Mouse (Mus musculus): Measurements from ENCODE around the gene Irgm2. TPM values are rescaled to one million over a fixed set of nuclear protein-coding genes. Genes with fewer than 3 reads are reported as not detected.

The Irgm2 gene
- polyA plus RNA-seq, 1 experiment from 2014 or later, result 4.0 TPM

DNA sequence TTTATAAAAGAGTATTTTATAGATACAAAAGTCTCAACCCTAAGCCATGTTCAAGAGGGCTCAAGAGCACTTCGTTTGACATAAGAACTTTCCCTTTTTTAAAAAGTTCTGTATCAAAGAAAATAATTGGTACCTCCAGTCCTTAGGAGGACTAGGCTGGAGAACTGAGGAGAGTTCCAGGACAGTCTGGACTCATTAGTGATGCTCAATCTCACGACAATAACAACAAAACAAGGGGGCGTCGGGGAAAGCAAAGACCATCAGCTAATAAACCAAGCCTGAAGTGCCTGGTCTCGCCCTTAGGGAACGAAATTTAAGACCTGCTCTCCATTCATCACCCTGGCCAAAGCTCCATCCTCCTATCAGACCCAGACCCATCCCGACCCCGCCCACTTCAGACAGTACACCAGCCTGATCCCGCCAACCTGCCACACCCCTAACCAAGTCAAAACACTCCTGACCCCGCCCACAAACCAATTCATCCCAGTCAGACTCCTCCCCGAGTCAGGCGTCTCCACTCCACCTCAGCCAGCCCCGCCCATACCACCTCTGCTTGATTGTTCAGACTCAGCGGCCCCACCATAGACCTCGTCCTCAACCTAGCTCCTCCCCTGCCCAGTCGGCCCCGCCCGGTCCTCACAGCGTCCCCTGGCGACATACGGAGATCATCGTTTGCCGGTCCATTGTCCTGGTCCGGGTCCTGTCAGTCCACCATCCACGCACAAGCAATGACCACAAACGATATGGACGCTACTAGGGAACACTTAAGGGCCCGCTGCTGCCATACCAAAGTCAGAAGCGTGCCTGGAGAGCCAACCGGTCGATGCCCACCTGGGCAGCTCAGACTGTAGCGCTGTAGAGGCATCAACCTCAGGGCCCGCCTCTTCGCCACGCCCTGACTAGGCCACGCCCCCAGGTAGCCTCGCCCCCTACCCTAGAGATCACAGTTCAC lies 39.7 kb downstream of the Irgm2 start:
- H3K9ac ChIP-seq (ENCODE audit: low read length), result peak overlapping the region; percentile 58
- 3% methylated on average over 37 of the region's 37 CpGs for WGBS

DNA sequence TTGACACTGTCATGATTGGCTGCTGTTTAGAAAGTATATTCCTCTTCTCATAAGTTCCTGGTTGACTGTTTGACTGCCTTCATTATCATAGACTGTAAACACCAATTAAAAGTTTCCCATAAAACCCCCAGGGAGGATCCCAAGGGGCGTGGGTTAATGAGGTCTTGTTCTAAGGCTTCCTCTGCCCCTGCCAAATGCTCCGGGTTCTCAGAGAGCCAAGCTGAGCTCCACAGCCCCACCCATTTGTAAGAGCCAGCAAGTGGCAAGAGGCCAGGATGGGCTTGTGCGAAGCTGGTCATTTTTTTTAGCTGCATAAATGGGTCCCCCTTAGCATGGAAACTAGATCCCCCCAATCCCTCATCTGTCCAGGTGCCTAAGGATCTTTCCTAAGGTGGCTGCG lies 47.9 kb downstream of the Irgm2 start:
- Histone ChIP-seq H3K27ac (ENCODE audit: low read length) (no peak overlapping the region), H3K9me3 (replicated peaks; ENCODE audit: control insufficient read depth, low read length) (no peaks in the 10 kb centered on the region), H3K36me3 (ENCODE audit: control insufficient read depth, insufficient read depth, low read length) (no peaks in the 10 kb centered on the region), H3K4me1 (ENCODE audit: control insufficient read depth, insufficient read depth, low read length) (no peaks in the 10 kb centered on the region), H3K27me3 (ENCODE audit: control insufficient read depth, insufficient read depth, low read length) (no peaks in the 10 kb centered on the region), H3K9ac (ENCODE audit: low read length) (no peak overlapping the region), H3K4me2 (ENCODE audit: low read depth, low read length) (no peak overlapping the region), H3K4me3 (replicated peaks; ENCODE audit: low read length) (no peak overlapping the region)
- 40% methylated on average over 4 of the region's 4 CpGs for WGBS
- no peak for ATAC-seq (ENCODE audit: insufficient read depth, low FRiP score)

More for the DNA sequence above, 39.7 kb downstream of the Irgm2 start:
- H3K36me3 ChIP-seq (ENCODE audit: control insufficient read depth, insufficient read depth, low read length), result no peaks in the 10 kb centered on the region
- H3K4me1 ChIP-seq (ENCODE audit: control insufficient read depth, insufficient read depth, low read length), result peaks cover 4% of the 10 kb centered on the region; the same call in 1 of the 2 replicates
- peak overlapping the region; percentile 48 for H3K4me3 ChIP-seq (replicated peaks; ENCODE audit: low read length)
- no peaks in the 10 kb centered on the region for H3K27me3 ChIP-seq (ENCODE audit: control insufficient read depth, insufficient read depth, low read length)
- H3K4me2 ChIP-seq (ENCODE audit: low read depth, low read length), result peak overlapping the region; percentile 84
- ATAC-seq (ENCODE audit: insufficient read depth, low FRiP score), result peak; percentile 94
- H3K9me3 ChIP-seq (replicated peaks; ENCODE audit: control insufficient read depth, low read length), result no peaks in the 10 kb centered on the region
- no peak overlapping the region for H3K27ac ChIP-seq (ENCODE audit: low read length)

DNA sequence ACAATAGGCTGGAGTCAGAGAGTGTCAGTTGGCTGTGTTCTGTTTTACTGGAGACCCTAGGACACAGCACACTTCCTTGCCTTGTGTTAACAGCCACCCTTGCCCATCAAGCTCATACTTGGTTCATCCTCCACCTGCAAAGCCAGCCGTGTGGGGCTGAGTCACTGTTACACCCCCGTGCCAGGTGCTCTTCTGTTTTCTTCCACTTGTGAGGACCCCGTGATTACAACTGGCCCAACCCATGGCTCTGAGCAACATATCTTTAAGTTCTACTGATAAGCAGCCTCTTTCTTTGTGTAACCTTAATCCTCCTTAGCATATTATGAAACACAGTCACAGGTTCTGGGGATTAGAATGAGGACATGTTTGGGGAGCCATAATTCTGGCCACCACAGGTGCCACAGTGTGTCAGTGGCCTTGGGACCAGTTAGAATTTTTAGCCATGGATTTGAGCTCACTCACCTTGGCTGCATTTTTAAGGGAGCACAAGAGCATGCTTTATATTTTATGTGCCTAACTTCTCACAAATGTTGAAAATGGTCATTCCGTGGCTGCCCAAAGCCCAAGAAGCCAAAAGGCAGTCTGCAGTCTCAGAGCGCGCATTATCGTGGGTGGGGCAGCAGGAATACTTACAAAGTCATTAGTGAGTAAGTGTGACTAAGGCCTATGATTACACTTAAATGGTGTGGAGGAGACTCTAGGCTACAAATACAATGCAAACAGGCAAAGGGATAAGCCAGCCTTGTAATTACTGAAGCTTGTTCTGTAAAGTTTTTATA lies 50.0 kb downstream of the Irgm2 start:
- H3K4me1 ChIP-seq (ENCODE audit: control insufficient read depth, insufficient read depth, low read length), result no peaks in the 10 kb centered on the region
- H3K27ac ChIP-seq (ENCODE audit: low read length), result no peak overlapping the region
- H3K9ac ChIP-seq (ENCODE audit: low read length), result no peak overlapping the region
- H3K36me3 ChIP-seq (ENCODE audit: control insufficient read depth, insufficient read depth, low read length), result no peaks in the 10 kb centered on the region
- H3K4me2 ChIP-seq (ENCODE audit: low read depth, low read length), result no peak overlapping the region
- no peaks in the 10 kb centered on the region for H3K27me3 ChIP-seq (ENCODE audit: control insufficient read depth, insufficient read depth, low read length)
- WGBS, result 61% methylated on average over 7 of the region's 7 CpGs
- H3K4me3 ChIP-seq (replicated peaks; ENCODE audit: low read length), result no peak overlapping the region
- H3K9me3 ChIP-seq (replicated peaks; ENCODE audit: control insufficient read depth, low read length), result no peaks in the 10 kb centered on the region
- ATAC-seq (ENCODE audit: insufficient read depth, low FRiP score), result no peak

DNA sequence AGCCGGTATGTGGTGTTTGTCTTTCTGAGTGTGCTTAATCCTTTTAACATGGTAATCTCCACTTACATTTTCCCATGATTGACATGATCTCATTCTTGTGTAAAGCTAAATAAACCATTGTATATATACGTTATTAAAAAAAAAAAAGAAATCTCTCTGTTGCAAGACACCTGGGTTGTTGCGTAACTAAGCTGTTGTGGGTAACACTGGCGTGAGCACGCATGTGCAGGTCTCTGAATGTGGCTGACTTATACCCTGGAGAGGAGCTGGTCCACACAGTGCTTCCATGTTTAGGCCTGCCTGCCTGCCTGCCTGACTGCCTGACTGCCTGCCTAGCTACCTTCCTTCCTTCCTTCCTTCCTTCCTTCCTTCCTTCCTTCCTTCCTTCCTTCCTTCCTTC lies 51.1 kb downstream of the Irgm2 start:
- H3K27ac ChIP-seq (ENCODE audit: low read length), result no peak overlapping the region
- ATAC-seq (ENCODE audit: insufficient read depth, low FRiP score), result no peak
- no peak overlapping the region for H3K9ac ChIP-seq (ENCODE audit: low read length)
- no peaks in the 10 kb centered on the region for H3K9me3 ChIP-seq (replicated peaks; ENCODE audit: control insufficient read depth, low read length)
- no peaks in the 10 kb centered on the region for H3K36me3 ChIP-seq (ENCODE audit: control insufficient read depth, insufficient read depth, low read length)
- no peaks in the 10 kb centered on the region for H3K4me1 ChIP-seq (ENCODE audit: control insufficient read depth, insufficient read depth, low read length)
- WGBS, result 47% methylated on average over 5 of the region's 5 CpGs
- H3K27me3 ChIP-seq (ENCODE audit: control insufficient read depth, insufficient read depth, low read length), result no peaks in the 10 kb centered on the region
- H3K4me3 ChIP-seq (replicated peaks; ENCODE audit: low read length), result no peak overlapping the region
- no peak overlapping the region for H3K4me2 ChIP-seq (ENCODE audit: low read depth, low read length)

DNA sequence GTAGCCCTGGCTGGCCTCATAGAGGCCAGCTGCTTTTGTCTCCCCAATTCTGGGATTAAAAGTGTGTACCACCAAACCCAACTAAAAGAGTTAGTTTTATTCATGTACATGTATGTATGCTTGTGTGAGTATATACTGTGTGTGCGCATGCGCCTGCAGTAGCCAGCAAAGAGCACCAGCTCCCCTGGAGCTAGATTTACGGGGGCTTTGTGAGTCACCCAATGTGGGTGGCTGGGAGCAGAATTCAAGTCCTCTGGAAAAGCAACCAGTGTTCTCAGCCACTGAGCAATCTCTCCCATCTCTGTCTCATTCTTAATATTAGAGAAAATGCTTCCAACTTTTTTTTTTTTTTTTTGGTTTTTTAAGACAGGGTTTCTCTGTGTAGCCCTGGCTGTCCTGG lies 55.0 kb downstream of the Irgm2 start:
- no peak overlapping the region for H3K4me3 ChIP-seq (replicated peaks; ENCODE audit: low read length)
- H3K36me3 ChIP-seq (ENCODE audit: control insufficient read depth, insufficient read depth, low read length), result no peaks in the 10 kb centered on the region
- H3K4me1 ChIP-seq (ENCODE audit: control insufficient read depth, insufficient read depth, low read length), result no peaks in the 10 kb centered on the region
- no peak for ATAC-seq (ENCODE audit: insufficient read depth, low FRiP score)
- no peaks in the 10 kb centered on the region for H3K27me3 ChIP-seq (ENCODE audit: control insufficient read depth, insufficient read depth, low read length)
- 96% methylated on average over 3 of the region's 3 CpGs for WGBS
- H3K9ac ChIP-seq (ENCODE audit: low read length), result no peak overlapping the region
- H3K9me3 ChIP-seq (replicated peaks; ENCODE audit: control insufficient read depth, low read length), result no peaks in the 10 kb centered on the region
- no peak overlapping the region for H3K27ac ChIP-seq (ENCODE audit: low read length)
- H3K4me2 ChIP-seq (ENCODE audit: low read depth, low read length), result no peak overlapping the region

DNA sequence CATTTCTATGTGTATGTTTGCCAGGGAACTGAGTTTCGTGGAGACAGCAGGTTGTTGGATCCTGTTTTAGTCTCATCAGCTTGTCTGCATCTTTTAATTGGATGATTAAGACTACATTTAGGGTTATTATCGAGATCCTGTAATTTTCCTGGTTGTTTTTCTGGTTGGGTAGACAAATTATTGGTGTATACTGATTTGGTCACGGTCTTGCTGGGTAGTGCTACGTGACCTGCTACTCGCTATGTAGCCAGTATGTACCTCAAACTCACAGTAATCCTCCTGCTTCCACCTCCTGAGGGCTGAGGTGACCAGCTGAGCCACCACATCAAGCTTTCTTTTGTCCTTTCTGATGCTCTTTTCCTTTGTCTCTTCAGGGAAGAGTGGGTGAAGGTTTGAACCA lies 58.4 kb downstream of the Irgm2 start:
- no peak overlapping the region for H3K27ac ChIP-seq (ENCODE audit: low read length)
- no peaks in the 10 kb centered on the region for H3K36me3 ChIP-seq (ENCODE audit: control insufficient read depth, insufficient read depth, low read length)
- no peak overlapping the region for H3K4me3 ChIP-seq (replicated peaks; ENCODE audit: low read length)
- no peaks in the 10 kb centered on the region for H3K27me3 ChIP-seq (ENCODE audit: control insufficient read depth, insufficient read depth, low read length)
- no peak overlapping the region for H3K4me2 ChIP-seq (ENCODE audit: low read depth, low read length)
- no peak for ATAC-seq (ENCODE audit: insufficient read depth, low FRiP score)
- WGBS, result 83% methylated on average over 5 of the region's 5 CpGs
- no peaks in the 10 kb centered on the region for H3K9me3 ChIP-seq (replicated peaks; ENCODE audit: control insufficient read depth, low read length)
- no peaks in the 10 kb centered on the region for H3K4me1 ChIP-seq (ENCODE audit: control insufficient read depth, insufficient read depth, low read length)
- H3K9ac ChIP-seq (ENCODE audit: low read length), result no peak overlapping the region

DNA sequence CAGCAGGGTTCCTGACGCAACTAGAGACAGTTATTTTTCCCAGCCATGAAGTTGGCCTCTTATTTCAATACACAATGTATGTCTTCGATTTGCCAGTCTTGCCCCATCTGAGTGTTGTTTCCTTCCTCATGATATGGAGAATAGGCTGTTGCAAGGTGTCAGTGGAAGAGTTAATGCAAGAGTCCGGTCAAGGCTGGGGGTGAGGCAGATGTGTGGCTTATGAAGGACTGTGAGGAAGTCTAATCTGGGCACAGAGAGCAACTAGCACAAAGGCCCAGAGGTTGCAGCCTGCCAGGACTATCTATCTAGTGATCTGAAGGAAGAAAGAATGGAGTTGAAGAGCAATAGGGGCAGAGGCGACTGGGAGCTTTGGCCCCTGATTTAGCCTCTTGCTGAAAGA lies 60.7 kb downstream of the Irgm2 start:
- H3K36me3 ChIP-seq (ENCODE audit: control insufficient read depth, insufficient read depth, low read length), result no peaks in the 10 kb centered on the region
- no peak overlapping the region for H3K9ac ChIP-seq (ENCODE audit: low read length)
- WGBS, result 88% methylated on average over 4 of the region's 4 CpGs
- H3K4me1 ChIP-seq (ENCODE audit: control insufficient read depth, insufficient read depth, low read length), result no peaks in the 10 kb centered on the region
- no peaks in the 10 kb centered on the region for H3K9me3 ChIP-seq (replicated peaks; ENCODE audit: control insufficient read depth, low read length)
- ATAC-seq (ENCODE audit: insufficient read depth, low FRiP score), result no peak
- H3K27ac ChIP-seq (ENCODE audit: low read length), result no peak overlapping the region
- H3K4me2 ChIP-seq (ENCODE audit: low read depth, low read length), result no peak overlapping the region
- no peaks in the 10 kb centered on the region for H3K27me3 ChIP-seq (ENCODE audit: control insufficient read depth, insufficient read depth, low read length)
- H3K4me3 ChIP-seq (replicated peaks; ENCODE audit: low read length), result no peak overlapping the region

DNA sequence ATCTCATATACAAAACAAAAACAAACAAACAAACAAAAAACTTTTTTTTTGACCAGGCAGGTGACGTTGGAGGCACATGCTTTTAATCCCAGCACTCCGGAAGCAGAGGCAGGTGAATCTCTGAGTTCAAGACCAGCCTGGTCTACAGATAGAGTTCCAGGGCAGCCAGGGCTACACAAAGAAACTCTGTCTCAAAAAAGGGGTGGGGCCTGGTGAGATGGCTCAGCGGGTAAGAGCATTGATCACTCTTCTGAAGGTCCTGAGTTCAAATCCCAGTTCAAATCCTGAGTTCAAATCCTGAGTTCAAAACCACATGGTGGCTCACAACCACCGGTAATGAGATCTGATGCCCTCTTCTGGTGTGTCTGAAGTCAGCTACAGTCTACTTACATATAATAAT lies 62.4 kb downstream of the Irgm2 start:
- Histone ChIP-seq H3K27me3 (ENCODE audit: control insufficient read depth, insufficient read depth, low read length) (no peaks in the 10 kb centered on the region), H3K27ac (ENCODE audit: low read length) (no peak overlapping the region), H3K9me3 (replicated peaks; ENCODE audit: control insufficient read depth, low read length) (no peaks in the 10 kb centered on the region), H3K4me3 (replicated peaks; ENCODE audit: low read length) (no peak overlapping the region), H3K9ac (ENCODE audit: low read length) (no peak overlapping the region), H3K4me1 (ENCODE audit: control insufficient read depth, insufficient read depth, low read length) (no peaks in the 10 kb centered on the region), H3K4me2 (ENCODE audit: low read depth, low read length) (no peak overlapping the region), H3K36me3 (ENCODE audit: control insufficient read depth, insufficient read depth, low read length) (no peaks in the 10 kb centered on the region)
- no peak for ATAC-seq (ENCODE audit: insufficient read depth, low FRiP score)
- WGBS, result 81% methylated on average over 4 of the region's 4 CpGs

DNA sequence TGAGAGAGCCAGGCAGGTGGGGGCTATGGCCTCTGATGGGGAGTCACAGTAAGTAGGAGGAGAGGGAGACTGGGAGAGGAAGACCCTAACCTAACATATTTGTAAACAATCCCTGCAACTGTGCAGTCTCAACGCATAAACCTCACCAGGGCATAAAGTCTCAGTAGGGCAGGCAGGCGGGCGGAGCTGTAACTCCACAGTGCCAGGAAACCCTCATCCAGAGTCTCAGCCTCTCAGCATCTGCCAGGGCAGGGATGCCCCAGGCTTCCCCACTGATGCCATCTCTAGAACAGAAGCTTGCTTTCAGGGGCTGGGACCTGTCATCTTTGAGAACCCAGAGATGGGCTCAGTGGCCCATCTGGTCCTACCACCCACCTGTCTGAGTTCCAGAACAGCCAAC lies 62.9 kb downstream of the Irgm2 start:
- Histone ChIP-seq H3K4me3 (replicated peaks; ENCODE audit: low read length) (no peak overlapping the region), H3K4me1 (ENCODE audit: control insufficient read depth, insufficient read depth, low read length) (no peaks in the 10 kb centered on the region), H3K27me3 (ENCODE audit: control insufficient read depth, insufficient read depth, low read length) (no peaks in the 10 kb centered on the region), H3K36me3 (ENCODE audit: control insufficient read depth, insufficient read depth, low read length) (no peaks in the 10 kb centered on the region), H3K9me3 (replicated peaks; ENCODE audit: control insufficient read depth, low read length) (no peaks in the 10 kb centered on the region), H3K27ac (ENCODE audit: low read length) (no peak overlapping the region), H3K4me2 (ENCODE audit: low read depth, low read length) (no peak overlapping the region), H3K9ac (ENCODE audit: low read length) (no peak overlapping the region)
- no peak for ATAC-seq (ENCODE audit: insufficient read depth, low FRiP score)
- 74% methylated on average over 3 of the region's 3 CpGs for WGBS

Measured in stomach, embryonic 16.5 days (tissue).